Mouse (Mus musculus) spleen, postnatal 10 days (tissue): ENCODE measurements around the gene Garnl3.
"Not testable (repeated sequence)": the region's sequence is repeated elsewhere in the genome, so short reads cannot be mapped to it uniquely, and the experiment has no call there.

Experiments
- DNase-seq, 2 experiments: peaks; one replicate each; pipeline ENCODE4 v3.0.0; 2021 to 2022; ENCODE audit warnings: low spot score in 2 of 2

The Garnl3 gene

DNA sequence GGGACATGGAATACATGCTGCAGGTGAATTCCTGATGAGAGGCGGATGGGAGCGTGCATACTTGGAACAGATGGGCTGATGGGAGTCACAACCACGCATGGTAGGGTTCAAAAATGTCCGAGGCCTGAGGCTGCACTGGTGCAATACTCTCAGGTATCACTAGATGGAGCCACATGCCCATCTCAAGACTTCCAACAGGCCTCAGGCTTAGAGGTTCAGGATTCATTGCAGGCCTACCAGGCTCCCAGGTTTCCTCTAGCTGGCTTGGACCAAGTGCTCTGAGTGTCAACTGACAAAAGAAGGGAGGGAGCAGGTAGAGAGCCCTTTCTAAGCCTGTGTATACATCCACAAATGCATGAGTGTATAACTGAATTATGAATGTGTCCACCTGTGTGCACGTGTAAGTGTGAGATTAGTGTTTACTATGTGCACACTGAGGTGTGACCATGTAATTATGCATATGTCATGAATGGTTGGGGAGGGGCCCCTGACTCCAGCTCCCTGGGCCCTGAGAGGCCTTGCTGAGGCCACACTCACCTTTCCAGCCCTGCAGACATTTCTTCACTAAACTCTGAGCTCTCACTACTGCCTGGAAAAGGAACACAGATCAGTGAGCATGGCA is 23.4 kb upstream of the Garnl3 start:
- DNase-seq: peak; percentile 51 to 69

DNA sequence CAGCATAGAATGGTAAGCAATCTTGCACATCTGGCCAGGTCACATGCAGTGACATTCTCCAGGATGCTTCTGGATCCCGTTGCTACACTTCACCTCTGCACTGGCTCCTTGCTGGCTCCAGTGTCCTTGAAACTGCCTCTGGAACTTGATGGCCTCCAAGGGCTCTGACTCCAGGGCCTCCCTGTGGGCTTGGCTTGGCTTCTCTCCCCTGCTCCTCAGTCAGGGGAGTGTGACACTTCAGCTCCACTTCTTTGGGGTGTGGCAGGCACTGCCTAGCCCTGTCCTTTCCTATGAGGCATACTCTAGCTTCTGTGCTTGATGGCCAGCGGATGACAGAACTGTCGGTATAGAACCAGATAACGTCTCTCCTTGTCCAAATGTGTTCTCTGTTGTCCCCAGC is 15.5 kb upstream of the Garnl3 start:
- DNase-seq: no peak

DNA sequence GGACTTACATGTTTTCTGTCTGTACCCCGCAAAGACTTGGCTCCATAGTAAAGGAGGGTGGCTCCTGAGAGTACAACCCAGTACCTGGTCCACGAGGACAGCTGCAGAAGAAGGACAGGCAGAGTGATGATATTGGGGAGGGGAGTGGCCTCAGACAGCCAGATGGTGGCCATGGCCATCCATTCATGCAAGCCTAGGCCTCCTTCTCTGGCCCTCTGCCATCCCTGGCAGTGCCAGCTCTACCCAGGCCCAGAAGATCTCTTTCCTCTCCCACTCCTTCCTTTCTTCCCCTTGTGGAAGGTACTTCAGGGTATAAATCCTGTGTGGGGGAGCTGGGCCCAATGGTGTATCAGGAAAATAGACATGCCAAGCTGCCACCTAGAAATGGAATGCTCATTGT is 11.8 kb upstream of the Garnl3 start:
- no peak for DNase-seq

DNA sequence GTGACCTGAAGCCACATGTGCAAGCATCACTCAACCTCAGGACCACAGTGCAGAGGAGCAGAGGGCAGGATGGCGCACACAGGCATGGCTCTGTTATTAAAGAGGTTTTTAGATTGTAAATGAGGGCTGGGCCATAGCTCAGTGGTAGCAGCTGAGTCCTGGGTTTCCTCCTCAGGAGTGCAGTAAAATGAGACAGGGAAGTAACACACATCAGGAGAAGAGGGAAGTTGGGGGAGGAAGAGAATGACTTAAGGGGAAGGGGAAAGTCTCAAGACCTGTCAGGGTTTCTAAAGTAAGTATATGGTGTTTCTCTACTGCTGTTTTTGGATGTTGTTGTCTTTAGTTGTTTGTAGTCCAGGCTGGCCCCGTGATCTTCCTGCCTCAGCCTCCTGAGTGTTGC is 7.0 kb upstream of the Garnl3 start:
- DNase-seq: no peak

DNA sequence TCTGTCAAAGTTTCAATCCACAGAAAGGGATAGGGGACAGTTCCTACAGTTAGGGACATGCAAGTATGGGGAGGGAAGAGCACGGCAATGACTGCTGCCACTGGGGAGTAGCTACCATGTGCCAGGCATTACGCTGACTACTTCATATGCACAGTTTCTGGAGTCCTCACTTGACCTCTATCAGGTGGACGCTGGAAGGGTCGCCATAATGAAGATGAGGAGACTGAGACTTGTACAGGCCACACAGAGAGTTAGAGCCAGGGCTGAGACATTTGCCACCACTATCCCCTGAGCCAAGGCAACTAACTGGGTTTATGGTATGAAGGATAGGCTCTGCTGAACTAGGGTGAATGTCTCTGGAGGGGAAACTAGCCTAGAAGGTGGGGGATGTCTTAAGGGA is 6.3 kb upstream of the Garnl3 start:
- DNase-seq: no peak

DNA sequence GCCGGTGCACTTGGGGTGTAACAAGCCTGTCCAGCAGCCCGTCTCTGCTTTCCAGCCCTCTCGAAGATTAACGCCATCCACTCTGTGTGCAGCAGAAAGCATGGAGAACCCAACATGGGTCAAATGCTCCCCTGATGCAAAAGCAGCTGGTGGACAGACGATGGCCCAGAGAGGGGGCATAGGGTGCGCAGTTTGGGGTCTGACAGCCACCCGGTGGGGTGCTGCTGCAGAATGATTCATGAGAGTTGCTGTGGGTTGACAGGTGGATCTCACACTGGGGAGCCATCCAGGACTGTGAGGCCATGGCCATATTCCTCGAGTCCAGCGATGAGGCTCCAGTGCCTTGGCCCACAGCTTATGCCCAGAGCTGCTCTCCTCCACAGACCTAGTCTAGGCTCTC is 5.8 kb upstream of the Garnl3 start:
- DNase-seq: no peak

DNA sequence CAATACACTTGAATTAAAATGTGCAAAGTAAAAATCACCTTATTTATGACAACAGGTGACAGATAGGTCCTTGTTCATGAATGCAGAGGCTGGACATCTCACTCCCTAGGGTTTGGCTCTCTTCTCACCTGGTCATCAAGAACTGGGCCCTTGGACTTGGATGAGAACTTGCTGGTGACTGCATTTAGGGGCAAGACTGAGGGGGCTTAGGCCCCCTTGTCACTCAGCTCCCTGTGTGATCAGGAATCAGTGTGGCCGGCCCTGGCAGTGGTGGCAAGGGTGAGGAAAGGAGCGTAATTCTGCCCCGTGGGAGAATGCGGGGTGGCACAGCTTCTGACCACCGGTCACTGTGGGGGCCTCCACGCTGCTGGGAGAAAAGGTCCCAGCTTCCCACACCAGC is 4.9 kb upstream of the Garnl3 start:
- no peak for DNase-seq

DNA sequence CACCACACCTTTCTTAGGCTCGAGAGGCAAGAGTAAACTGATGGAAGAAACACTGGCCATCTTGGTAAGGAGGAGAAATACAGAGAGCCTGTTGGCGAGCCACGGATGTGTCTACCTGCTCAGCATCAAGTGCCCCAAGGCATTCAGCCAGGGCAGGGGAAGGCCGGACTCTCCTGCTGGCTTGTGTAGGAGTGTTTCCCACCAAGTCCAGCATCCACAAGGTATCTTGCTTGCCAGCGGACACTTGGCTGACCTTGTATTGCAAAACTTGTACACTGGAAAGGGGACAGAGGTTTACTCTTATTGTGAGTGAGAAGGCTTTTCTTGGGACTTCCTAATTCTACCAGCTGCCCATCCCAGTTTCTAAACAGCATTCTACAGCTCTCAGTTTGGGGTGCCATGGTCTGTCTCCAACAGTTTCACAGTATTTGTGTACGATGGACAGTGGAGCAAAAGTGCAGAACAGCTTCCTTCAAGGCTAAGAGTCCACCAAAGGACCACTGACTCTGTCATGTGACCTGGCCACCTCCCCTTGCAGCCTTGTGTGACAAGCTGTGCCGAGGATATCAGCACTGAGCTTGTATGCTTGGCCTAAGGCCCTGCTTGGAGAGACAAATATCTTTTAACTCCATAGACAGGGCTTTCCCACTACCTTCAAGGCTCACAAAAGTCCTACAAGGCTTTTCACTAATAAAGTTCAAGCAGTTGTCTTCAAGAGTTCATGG is 3.5 kb upstream of the Garnl3 start:
- DNase-seq: no peak

DNA sequence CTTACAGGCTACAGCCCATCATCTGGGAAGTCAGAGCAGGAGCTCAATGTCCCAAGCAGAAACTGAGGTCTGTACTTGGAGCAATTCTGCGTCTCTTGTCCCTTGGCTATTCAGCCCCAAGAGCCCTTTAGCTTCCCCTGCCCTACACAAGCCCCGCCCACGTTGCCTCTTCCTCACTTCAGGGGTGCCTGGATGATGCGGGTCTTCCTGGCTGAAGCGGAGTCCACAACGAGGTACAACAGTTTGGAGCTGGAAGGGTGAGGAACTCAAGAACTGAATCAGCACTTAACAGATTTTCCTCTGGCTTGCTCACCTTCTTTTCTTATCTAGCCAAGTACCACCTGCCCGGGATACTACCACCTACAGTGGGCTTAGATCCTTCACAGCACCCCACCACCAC is 852 bp upstream of the Garnl3 start:
- DNase-seq: peak in 1 of 2 experiments; percentile 28

DNA sequence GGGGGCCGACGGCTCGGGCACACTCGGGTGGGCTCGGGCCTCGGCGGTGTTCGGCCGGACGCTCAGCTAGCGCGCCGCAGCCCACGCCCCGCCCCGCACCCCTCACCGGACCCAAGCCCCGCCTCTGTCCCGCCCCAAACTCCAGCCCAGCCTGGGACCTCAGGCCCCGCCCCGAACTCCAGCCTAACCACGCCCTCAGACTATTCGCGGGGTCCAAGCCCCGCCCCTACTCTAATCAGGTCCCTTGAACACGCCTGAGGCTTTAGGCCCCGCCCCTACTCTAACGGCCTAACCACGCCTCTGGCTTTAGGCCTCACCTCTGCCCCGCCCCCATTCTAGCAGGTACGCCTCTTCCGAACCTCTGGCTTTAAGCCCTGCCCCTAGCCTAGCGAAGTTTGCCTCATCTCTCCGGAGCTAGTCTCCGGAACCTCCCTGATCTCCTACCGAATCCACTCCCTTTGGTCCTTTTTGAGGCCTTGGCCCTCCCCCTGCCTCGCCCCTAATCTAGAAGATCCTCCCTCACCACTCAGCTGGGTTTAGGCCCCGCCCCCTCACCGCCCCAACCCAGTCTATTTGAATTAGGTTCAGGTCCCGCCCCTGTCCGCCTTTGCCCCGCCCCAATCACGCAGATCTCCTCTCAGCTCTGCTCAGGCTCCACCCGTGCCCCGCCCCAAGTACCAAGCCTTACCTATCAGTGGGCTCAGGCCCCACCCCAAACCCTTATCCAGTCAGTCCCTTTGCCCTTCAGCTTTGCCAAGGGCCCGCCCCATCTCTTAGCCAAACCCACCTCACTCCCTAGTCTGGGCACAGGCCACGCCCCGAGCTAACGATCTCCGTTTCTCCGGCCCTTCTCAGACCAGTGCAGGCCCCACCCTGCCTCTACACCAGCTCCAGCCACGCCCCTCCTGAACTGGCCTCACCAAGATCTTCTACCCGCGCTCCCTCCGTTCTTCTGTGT is 649 bp downstream of the Garnl3 start:
- peak; percentile 82 to 96 for DNase-seq

DNA sequence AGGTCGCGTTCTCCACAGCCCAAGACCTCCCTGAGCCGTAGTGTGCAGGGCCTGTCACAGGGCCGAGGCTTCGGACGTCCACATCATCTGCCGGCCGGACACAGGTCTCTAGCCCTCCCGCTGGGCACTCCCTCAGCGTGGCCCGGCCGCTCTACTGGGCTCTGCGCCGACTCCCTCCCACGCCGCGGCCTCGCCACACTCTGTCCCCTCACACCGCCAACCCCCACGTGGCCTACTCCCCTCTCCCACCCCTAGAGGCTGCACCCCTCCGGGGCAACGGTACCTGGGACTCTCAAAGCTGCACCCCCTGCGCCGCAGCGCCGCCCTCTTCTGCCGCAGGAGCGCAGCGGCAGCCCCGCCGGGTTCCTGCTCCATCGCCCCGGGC is 1.3 kb downstream of the Garnl3 start:
- DNase-seq: no peak

DNA sequence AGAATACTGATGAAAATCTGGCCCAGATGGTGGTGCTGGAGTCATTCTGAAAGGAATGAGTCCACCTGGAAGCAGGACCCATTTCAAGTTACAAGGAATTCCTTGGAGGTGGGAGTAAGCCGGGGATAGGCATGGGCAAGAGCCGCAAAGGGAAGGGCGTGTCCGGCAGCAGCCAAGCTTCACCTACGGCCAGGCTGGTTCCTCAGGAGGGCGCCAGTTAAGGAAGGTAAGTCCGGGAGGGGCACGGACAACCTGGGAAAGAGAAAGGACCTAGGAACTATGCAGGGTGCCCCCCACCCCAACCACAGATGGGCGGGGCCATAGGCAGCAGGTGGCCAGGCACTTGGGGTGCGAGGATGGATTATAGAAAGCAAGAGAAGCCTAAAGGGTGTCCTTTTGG is 1.8 kb downstream of the Garnl3 start:
- DNase-seq: peak in 1 of 2 experiments; percentile 23

DNA sequence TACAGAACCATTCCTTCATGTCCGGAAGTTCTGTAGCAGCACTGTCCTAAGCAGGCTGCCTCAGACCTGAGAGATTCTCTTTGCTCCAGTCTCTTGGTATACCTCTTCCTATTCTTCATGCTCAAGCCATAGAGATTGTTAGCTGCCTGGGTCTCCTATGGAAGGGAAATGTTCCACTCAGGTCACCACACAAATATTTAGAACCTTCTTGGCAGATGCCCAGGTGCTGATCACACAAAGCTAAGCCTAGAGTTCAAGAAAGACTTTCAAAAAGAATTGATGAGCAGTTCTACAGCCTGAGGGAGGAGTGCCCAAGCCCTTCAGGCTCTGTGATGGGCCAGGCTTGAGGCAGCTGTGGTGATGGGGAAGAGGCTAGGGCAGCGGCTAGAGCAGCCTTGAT is 2.4 kb downstream of the Garnl3 start:
- no peak for DNase-seq

DNA sequence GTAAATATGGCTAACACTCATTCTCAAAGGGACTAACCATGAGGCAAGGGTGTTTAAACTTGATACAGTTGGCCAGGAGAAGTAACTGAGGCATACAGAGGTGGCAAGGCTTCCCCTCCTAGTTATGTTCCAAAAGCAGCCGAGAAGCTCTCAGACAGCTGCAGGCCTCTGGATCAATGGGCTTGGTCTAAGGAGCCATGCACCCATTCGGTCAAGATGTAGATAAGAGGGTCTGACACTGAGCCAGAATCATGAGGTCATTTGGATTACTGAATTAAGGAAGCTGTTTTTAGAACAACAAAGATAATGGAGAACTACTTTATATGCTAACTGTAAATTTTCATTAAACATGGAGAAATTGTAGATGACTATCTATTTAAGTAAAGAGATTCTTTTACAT is 4.2 kb downstream of the Garnl3 start:
- DNase-seq: no peak

DNA sequence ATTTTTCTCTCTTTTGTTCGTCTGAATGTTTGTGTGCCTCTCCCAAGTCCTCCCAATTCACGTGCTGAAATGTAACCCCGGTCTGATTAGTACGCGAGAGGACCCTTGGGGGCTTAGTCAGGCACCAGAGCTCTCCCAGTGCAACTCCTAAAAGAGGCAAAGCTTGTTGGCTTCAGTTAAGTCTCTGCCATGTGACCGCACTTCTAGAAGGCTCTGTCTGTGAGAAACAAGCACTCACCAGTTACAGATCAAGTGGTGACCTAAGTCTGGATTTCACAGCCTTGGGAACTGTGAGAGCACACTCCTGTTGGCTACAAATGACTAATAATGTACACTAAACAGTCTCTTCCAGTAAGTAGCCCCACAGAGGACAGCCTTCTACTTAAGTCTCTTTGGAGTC is 8.6 kb downstream of the Garnl3 start:
- no peak for DNase-seq

DNA sequence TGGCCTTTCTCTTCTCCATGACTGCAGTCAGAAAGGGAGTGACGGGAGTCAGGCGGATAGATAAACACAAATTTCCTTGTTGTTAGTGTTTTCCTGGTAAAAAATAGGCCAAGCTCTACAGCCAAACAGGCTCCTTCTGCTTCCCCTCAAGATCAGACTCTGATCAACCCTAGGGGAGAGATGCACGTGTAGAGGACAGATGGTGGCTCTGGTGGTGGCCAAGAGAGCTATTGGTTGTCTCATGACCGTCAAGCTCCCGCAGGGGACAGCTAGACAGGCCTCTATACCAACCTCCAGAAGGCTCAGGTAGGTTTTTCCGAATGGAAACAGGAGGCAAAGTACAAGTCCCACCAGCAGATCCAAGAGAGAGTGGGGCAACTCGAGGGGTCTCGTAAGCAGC is 30.9 kb downstream of the Garnl3 start:
- no peak for DNase-seq

DNA sequence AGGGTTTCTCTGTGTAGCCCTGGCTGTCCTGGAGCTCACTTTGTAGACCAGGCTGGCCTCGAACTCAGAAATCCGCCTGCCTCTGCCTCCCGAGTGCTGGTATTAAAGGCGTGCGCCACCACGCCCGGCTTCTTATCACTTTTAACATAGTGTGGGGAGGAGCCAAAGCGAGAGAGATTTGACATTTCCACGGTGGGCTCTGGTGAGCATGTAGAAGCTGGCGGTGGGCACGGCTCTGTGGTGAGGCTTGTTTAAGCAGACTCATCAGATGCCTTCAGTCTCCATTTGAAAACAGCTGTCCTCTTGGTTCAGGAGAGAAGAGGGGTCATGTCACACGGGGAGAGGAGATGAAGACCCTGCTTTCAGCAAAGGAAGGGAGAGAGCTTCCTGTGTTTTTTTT is 34.1 kb downstream of the Garnl3 start:
- DNase-seq: not testable (repeated sequence)

DNA sequence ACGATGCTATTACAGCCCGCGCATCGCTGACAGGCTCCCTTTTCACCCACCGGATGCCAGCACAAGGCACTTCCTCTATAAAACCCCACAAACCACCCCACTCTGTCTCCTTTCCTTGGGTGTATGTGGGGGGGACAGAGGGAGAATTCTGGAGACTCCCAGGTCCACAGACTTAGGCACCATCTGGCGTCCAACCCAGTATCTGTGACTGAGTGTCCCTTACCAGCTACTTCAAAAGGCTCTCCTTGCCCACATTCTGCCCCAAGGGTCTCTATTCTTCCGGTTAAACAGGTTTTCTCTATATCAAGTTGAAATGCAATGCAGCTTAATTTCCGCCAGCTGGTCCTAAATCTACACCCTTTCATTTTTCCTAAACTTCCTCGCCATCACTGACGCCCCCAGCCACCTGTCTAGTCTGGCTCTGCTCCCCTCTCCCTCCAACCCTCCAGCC is 36.2 kb downstream of the Garnl3 start:
- DNase-seq: no peak

DNA sequence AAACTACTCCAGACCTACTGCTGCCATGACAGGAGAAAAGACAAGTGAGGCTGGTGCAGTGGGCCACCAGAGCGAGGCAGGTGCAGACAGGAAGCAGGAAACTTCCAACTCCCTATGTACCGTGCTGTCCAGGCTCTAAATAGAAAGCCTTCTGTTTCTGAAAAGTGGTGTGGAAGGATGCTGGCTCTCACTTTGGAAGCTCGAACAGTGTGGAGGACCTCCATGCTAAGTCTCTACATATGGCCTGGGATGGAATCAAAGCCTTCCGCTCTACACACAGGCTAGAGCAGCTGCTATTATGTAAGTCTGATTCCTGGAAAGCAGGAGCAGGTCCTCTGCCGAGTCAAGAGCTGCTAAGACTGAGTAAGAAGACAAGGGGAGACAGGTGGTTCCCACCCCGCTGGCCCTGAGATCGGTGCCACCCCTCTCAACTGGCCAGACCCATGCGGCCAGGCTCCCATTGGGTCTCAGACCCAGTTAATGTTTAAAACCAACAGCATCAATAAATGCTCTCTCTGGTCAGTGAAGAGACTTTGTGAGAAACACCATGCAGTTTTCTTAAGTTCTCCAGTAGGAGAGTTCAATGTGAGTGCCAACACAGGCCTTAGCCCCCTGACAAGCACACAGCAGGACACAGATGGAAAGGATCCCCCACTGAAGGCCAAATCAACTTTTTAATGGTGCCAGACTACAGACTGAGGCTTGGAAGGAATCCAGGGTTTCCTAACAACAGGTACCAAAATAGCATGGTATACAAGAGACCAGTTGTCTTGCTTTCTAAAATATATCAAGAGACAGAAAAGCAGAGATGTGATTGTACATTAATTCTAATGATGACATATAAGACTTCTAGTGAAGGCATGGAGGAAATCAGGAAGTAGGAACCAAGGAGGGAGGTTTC is 40.6 kb downstream of the Garnl3 start:
- no peak for DNase-seq

DNA sequence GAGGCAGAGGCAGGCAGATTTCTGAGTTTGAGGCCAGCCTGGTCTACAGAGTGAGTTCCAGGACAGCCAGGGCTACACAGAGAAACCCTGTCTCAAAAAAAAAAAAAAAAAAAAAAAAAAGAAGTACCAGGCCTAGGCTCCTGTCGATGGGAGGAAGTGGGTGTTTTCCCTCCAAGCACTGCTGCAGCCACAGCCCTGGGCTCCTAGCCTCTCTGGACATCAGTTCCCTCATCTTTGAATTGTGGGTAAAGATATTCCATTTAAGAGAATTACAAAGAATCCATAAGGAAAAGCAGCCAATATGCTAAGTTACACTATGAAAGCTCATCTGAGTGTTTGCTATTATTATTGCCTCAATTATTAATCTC is 41.4 kb downstream of the Garnl3 start:
- not testable (repeated sequence) for DNase-seq

DNA sequence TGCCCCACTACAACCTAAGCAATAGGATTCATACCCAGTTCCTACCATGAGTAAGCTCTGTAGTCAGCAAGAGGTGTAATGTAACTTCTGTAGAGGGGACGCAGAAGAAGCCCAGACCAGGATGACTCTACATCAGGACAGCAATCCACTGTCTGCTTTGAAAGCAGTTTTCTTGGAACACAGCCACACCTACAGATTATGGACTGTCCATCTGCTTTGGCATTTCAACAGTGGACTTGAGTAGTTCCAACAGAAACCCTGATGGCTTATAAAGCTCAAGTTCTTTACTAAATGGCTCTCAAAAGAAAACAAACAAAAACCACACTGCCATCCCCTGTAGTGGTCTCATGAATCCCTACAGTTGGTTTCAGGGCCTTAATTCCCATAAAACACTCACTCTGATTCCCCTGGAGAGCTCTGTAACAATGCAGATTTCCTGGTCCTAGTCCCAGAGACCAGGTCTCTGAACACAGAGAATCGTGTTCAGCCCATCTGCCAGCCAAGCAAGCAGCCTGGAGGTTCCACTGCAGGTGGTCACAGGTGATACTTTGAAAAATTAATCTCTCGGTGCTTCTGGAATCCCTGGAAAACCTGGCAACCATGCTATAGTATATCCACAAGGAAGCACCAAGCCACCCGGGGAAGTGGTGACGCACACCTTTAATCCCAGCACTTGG is 42.0 kb downstream of the Garnl3 start:
- no peak for DNase-seq
